In genomic region chr14:21143406-21144115, GRCm38 (mm10) we compare ENCODE assay signal across 8 mouse cellular contexts.
DNase-seq lines count a peak whose midpoint lies in the region; ATAC-seq and TF ChIP-seq lines count a peak whose summit lies in the region.

No protein-coding gene starts in this region.

- H3K27ac ChIP-seq in hindbrain, postnatal 0 days, result no peak overlapping the region

- no peak overlapping the region for H3K4me2 ChIP-seq in hindbrain, postnatal 0 days (ENCODE audit: low read depth, low read length)

- peak; percentile 56 for DNase-seq in gastrocnemius, adult 18-20 months (ENCODE audit: low spot score)
- DNase-seq in gastrocnemius, adult 8-10 months (ENCODE audit: low spot score in 2 of 2), result no peak
- peak; percentile 16 for DNase-seq in right cerebral cortex, postnatal 4 days
- DNase-seq in right cerebral cortex, postnatal 36 days (ENCODE audit: low spot score in 2 of 2), result no peak
- peak; percentile 76 for DNase-seq in embryo, embryonic 10.5 days (ENCODE audit: low spot score)
- peak; percentile 75 for DNase-seq in hindbrain, postnatal 0 days (ENCODE audit: low spot score)
- peak; percentile 67 for DNase-seq in lung, postnatal 10 days
- no peak for DNase-seq in cerebellum, adult 9-11 months

- H3K36me3 ChIP-seq in hindbrain, postnatal 0 days (ENCODE audit: insufficient read depth, low read length), result no peaks in the 10 kb centered on the region

- no peaks in the 10 kb centered on the region for H3K4me1 ChIP-seq in hindbrain, postnatal 0 days (ENCODE audit: insufficient read depth, low read length)

- no peak overlapping the region for H3K9ac ChIP-seq in hindbrain, postnatal 0 days (replicated peaks; ENCODE audit: low read length)

- WGBS in hindbrain, postnatal 0 days, result 61% methylated on average over 8 of the region's 8 CpGs

- H3K9me3 ChIP-seq in hindbrain, postnatal 0 days (ENCODE audit: low read length), result no peaks in the 10 kb centered on the region

- H3K4me3 ChIP-seq in hindbrain, postnatal 0 days (ENCODE audit: low read length), result no peak overlapping the region

- no peak for ATAC-seq in hindbrain, postnatal 0 days

- peak; percentile 77 for TF ChIP-seq CTCF in hindbrain, postnatal 0 days (IDR thresholded peaks at IDR 0.05; ENCODE audit: low read depth)

- no peaks in the 10 kb centered on the region for H3K27me3 ChIP-seq in hindbrain, postnatal 0 days (ENCODE audit: insufficient read depth, low read length)

Comparison
In these comparisons a context has a peak if more than half of its experiments do, and no peak if none do; other contexts are left out.
1. DNase-seq: peak in gastrocnemius, adult 18-20 months (single experiment), right cerebral cortex, postnatal 4 days (single experiment), embryo, embryonic 10.5 days (single experiment), hindbrain, postnatal 0 days (single experiment) and lung, postnatal 10 days (single experiment); none in gastrocnemius, adult 8-10 months (0 of 2), right cerebral cortex, postnatal 36 days (0 of 2) and cerebellum, adult 9-11 months (single experiment).